Mouse (Mus musculus) ES-Bruce4 (cell line): Measurements from ENCODE around the gene Tnni3k.

Source experiments
- CTCF ChIP-seq: IDR thresholded peaks from one replicate; pipeline ENCODE4 v1.8.1; 2011; ENCODE audit warnings: low read depth, low read length
- EP300 ChIP-seq: IDR thresholded peaks from 2 replicates; pipeline ENCODE4 v1.6.1; 2011; ENCODE audit warnings: low read depth, low read length; ENCODE audit not compliant: insufficient read depth
- POLR2A ChIP-seq: IDR thresholded peaks from one replicate; pipeline ENCODE4 v1.8.1; 2011; ENCODE audit warnings: low read length; ENCODE audit not compliant: insufficient read depth

GRCm38 (mm10) chr3:154949551-154949950 lies 105.7 kb downstream of the Tnni3k start:
- TF ChIP-seq POLR2A (no peak), CTCF (no peak), EP300 (no peak)
